Mouse (Mus musculus): ENCODE measurements around the gene Sgf29.

DNA sequence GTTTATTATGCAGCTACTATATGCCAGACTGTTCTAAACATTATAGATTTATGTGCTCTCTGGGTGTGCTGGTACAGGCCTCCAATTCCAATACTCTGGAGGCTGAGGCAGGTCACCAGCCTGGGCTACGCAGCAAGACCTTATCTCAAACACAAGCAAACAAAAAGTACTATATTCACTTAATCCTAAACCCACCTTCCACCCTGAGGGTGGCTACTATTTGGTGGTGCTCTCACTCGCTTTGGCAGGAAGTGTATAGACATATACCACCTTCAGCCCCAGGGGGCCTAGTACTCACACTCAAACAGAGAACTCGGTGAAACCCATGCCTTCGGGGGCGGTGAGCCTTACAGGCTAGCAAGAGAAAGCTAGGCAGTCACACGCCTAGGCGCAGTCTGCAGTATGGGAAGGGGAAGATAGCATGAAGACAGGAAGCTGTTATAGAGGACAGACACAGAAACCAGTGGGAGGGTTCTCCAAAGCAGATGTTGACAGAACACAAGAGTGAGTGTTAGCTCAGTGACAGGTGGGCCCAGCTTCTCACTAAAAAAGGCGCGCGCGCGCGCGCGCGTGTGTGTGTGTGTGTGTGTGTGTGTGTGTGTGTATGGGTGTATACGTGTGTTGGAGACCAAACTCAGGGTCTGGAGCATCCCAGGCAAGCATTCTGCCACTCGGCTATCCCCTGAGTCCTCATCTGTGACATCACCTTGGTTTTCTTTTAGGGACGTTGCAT, 58.5 kb downstream of the Sgf29 start, which contains the start of gene Coro1a:
- TF ChIP-seq CTCF (IDR thresholded peaks at IDR 0.05; ENCODE audit: low read depth) = 0 out of 2 replicates have a peak, but pooled peaks have one; percentile 10
- TF ChIP-seq EP300 (IDR thresholded peaks at IDR 0.05; ENCODE audit: low read depth) = no peak

Measured in liver, postnatal 0 days (tissue).